8 mouse cellular contexts compared by ENCODE assay signal in the genomic region with DNA sequence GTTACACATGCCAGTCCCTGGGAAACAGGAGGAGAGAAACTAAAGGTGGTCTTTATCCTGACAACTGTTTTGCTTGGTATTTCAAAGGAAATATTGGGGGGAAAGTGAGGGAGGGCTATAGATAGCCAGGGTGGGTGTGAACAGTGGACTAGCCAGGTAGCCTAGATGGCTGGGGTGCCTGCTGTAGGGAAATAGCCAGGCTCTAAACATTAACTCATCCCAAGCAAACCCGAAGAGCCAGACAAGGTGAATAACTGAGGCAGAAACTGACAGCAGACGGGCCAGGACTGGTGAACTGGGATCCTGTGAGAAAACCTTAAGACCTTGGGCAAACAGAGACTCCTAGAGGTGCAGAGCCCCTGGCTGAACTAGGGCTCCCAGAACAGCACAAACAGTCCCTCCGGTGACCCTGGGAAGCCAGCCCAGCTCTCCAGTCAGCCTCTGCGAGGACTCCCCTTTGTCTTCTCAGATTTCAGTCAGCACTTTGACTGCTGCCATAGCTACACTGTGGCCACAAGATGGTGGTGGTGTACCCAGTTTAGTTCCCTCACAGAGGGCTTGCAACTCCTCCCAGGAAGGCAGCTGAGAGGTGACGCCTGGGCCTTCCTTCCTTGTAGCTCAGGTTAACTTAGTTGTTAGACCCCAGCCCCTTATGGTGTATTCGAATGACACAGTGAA. TPM values are rescaled to one million over a fixed set of nuclear protein-coding genes. Genes with fewer than 3 reads are reported as not detected.
DNase-seq lines count a peak whose midpoint lies in the region; ATAC-seq and TF ChIP-seq lines count a peak whose summit lies in the region.

No protein-coding gene starts in this region.

- peak overlapping the region; percentile 33; the same call in 1 of the 2 replicates for H3K9ac ChIP-seq in hindbrain, embryonic 12.5 days
- H3K9ac ChIP-seq in lung, postnatal 0 days (replicated peaks; ENCODE audit: low read depth) = no peak overlapping the region

- H3K36me3 ChIP-seq in hindbrain, embryonic 12.5 days = peaks cover 31% of the 10 kb centered on the region
- H3K36me3 ChIP-seq in lung, postnatal 0 days (ENCODE audit: insufficient read depth, low read length) = peaks cover 26% of the 10 kb centered on the region

- ATAC-seq in hindbrain, embryonic 12.5 days (ENCODE audit: low FRiP score) = peak; percentile 87
- peak; percentile 82 for ATAC-seq in lung, postnatal 0 days

- peak overlapping the region; percentile 80 for H3K27ac ChIP-seq in hindbrain, embryonic 12.5 days
- H3K27ac ChIP-seq in lung, postnatal 0 days (ENCODE audit: low read length) = no peak overlapping the region

- H3K4me1 ChIP-seq in hindbrain, embryonic 12.5 days = peaks cover 4% of the 10 kb centered on the region; the same call in 1 of the 2 replicates
- no peaks in the 10 kb centered on the region for H3K4me1 ChIP-seq in lung, postnatal 0 days (ENCODE audit: insufficient read depth, low read depth, low read length)

- no peak overlapping the region for H3K4me3 ChIP-seq in hindbrain, embryonic 12.5 days
- H3K4me3 ChIP-seq in lung, postnatal 0 days (ENCODE audit: low read depth, low read length) = no peak overlapping the region

- H3K9me3 ChIP-seq in hindbrain, embryonic 12.5 days (replicated peaks) = no peaks in the 10 kb centered on the region
- H3K9me3 ChIP-seq in lung, postnatal 0 days (ENCODE audit: low read length) = no peaks in the 10 kb centered on the region

- no peak overlapping the region for H3K4me2 ChIP-seq in hindbrain, embryonic 12.5 days (replicated peaks)
- no peak overlapping the region for H3K4me2 ChIP-seq in lung, postnatal 0 days (replicated peaks; ENCODE audit: low read depth, low read length)

- 31% methylated on average over 6 of the region's 6 CpGs for WGBS in hindbrain, embryonic 12.5 days
- 19% methylated on average over 6 of the region's 6 CpGs for WGBS in lung, postnatal 0 days

- TF ChIP-seq EP300 in lung, postnatal 0 days (IDR thresholded peaks at IDR 0.05) = no peak

- peak; percentile 93 for TF ChIP-seq CTCF in lung, postnatal 0 days (IDR thresholded peaks at IDR 0.05)

- H3K27me3 ChIP-seq in hindbrain, embryonic 12.5 days = no peaks in the 10 kb centered on the region
- no peaks in the 10 kb centered on the region for H3K27me3 ChIP-seq in lung, postnatal 0 days (replicated peaks; ENCODE audit: insufficient read depth, low read length)

- peak; percentile 87 for DNase-seq in NIH3T3 (ENCODE audit: low read depth)
- DNase-seq in cerebellum, adult 9-11 months = peak; percentile 57
- peak; percentile 42 to 63 for DNase-seq in frontal cortex, postnatal 14 days (ENCODE audit: low spot score in 2 of 2)
- peak; percentile 75 to 80 for DNase-seq in layer of hippocampus, postnatal 10 days (ENCODE audit: low spot score in 2 of 2)
- DNase-seq in lung, postnatal 0 days (ENCODE audit: low spot score) = peak; percentile 92
- DNase-seq in retina, embryonic 14.5 days (ENCODE audit: low spot score) = peak; percentile 80
- peak; percentile 67 to 68 for DNase-seq in urinary bladder, postnatal 4 days (ENCODE audit: low spot score in 2 of 2)

RNA-seq across cellular contexts. Expression of a gene that starts 19.2 kb away (rescaled TPM):
- polyA plus RNA-seq in hindbrain, embryonic 12.5 days (2016; fragmentation: Nextera tagmentation; extraction: Ambion mirVana) = 34.0 and 35.5 TPM in 2 replicates
- total RNA-seq in layer of hippocampus, postnatal 10 days (2021) = 1 to 10 TPM; 7.4 to 8.1 TPM
- polyA plus RNA-seq in lung, postnatal 0 days (2015; fragmentation: Nextera tagmentation; extraction: Ambion mirVana) = 7.1 and 8.7 TPM in 2 replicates

RNA-seq across cellular contexts. Expression of a gene that starts 36.7 kb away (rescaled TPM):
- polyA plus RNA-seq in hindbrain, embryonic 12.5 days (2016; fragmentation: Nextera tagmentation; extraction: Ambion mirVana) = 137 and 164 TPM in 2 replicates
- 100 to 1,000 TPM; 616 to 624 TPM for total RNA-seq in layer of hippocampus, postnatal 10 days (2021)
- polyA plus RNA-seq in lung, postnatal 0 days (2015; fragmentation: Nextera tagmentation; extraction: Ambion mirVana) = 35.6 and 36.9 TPM in 2 replicates

RNA-seq across cellular contexts. Expression of a gene that starts 45.1 kb away (rescaled TPM):
- polyA plus RNA-seq in hindbrain, embryonic 12.5 days (2016; fragmentation: Nextera tagmentation; extraction: Ambion mirVana) = 1.9 and 2.0 TPM in 2 replicates
- 1 to 10 TPM in 1 of 2 experiments, not detected in 1; 3.0 TPM for total RNA-seq in layer of hippocampus, postnatal 10 days (2021)
- 10.3 and 13.1 TPM in 2 replicates for polyA plus RNA-seq in lung, postnatal 0 days (2015; fragmentation: Nextera tagmentation; extraction: Ambion mirVana)
